Mouse (Mus musculus) neural tube, embryonic 13.5 days (tissue): ENCODE results near the gene Fis1. TPM values are rescaled to one million over a fixed set of nuclear protein-coding genes. Genes with fewer than 3 reads are reported as not detected.
"Not testable (repeated sequence)": the region's sequence is repeated elsewhere in the genome, so short reads cannot be mapped to it uniquely, and the experiment has no call there.

ENCODE experiments used
- ATAC-seq: fragments of 200-750 bp; cut with Nextera tagmentation; 2 replicates; pipeline ENCODE4 v1.8.0; 2017; ENCODE audit warnings: low read depth, mild to moderate bottlenecking, moderate TSS enrichment, moderate library complexity
- H3K27ac ChIP-seq: fragments of 300-500 bp; sonication (generic); replicated peaks from 2 replicates; pipeline ENCODE4 v1.5.1; 2015; ENCODE audit warnings: moderate library complexity, mild to moderate bottlenecking, inconsistent platforms
- H3K27me3 ChIP-seq: fragments of 300-500 bp; sonication (generic); 2 replicates; pipeline ENCODE4 v1.6.1; 2015; ENCODE audit warnings: mild to moderate bottlenecking, inconsistent platforms
- H3K36me3 ChIP-seq: fragments of 300-500 bp; sonication (generic); 2 replicates; pipeline ENCODE4 v1.6.1; 2015; ENCODE audit warnings: mild to moderate bottlenecking, inconsistent platforms
- H3K4me1 ChIP-seq: fragments of 300-500 bp; sonication (generic); replicated peaks from 2 replicates; pipeline ENCODE4 v1.6.1; 2015; ENCODE audit warnings: inconsistent platforms
- H3K4me2 ChIP-seq: fragments of 300-500 bp; sonication (generic); 2 replicates; pipeline ENCODE4 v1.6.1; 2015; ENCODE audit warnings: inconsistent platforms, mild to moderate bottlenecking, moderate library complexity
- H3K4me3 ChIP-seq: fragments of 300-500 bp; sonication (generic); 2 replicates; pipeline ENCODE4 v1.5.1; 2015; ENCODE audit warnings: mild to moderate bottlenecking, inconsistent platforms
- H3K9ac ChIP-seq: fragments of 300-500 bp; sonication (generic); 2 replicates; pipeline ENCODE4 v1.6.1; 2015; ENCODE audit warnings: moderate library complexity, mild to moderate bottlenecking, inconsistent platforms
- H3K9me3 ChIP-seq: fragments of 300-500 bp; sonication (generic); 2 replicates; pipeline ENCODE4 v1.6.1; 2016; ENCODE audit warnings: inconsistent platforms
- WGBS: fragments of 180-500 bp; shearing (Covaris S2); methylation state at CpG from one replicate; pipeline ENCODE4 v1.1.7; 2015; 5-methylcytosine and 5-hydroxymethylcytosine counted together
- polyA plus RNA-seq: library from polyadenylated mRNA; unstranded; fragments of >200 nt; fragmentation: Nextera tagmentation; extraction: Ambion mirVana; gene quantifications from 2 replicates; pipeline ENCODE4 v1.2.1, GENCODE M21; 2015

Gene Fis1
- polyA plus RNA-seq, 1 experiment from 2014 or later: 376 TPM

DNA sequence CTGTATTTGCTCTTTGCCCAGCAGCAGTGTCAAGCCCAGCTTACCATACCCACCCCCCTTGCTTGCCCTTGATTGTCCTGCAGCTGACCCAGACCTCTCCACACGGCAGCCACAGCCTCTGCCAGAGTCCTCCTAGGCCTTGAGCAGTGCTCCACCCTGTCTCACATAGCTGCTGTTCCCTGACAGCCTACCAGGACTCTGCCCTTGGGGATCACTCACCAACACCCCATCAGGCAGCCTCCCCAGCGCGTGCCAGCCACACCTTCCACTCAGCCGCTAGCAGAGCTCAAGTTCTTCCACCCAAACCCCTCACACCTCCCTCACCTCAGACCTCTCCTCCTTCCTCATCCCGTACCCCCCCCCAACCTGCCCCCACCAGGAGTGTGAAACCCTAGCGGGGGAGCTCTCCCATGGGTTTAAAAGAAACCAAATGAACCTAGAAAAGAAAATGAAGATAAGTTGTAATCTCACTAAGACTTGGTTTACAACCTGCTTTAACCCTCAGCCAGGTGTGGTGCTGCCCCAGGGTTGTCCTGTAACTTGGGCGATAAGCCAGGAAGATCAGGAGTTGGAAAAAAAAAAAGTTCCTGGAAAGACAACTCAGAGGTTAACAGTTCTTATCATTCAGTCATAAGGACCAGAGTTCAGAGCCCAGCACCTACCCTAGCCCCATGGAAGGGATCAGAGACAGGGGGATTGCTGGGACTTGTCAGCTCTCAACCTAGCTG is 29.2 kb upstream of the Fis1 start:
- no peak overlapping the region for H3K4me3 ChIP-seq
- H3K36me3 ChIP-seq: no peaks in the 10 kb centered on the region
- no peak for ATAC-seq
- no peak overlapping the region for H3K27ac ChIP-seq
- H3K9me3 ChIP-seq: no peaks in the 10 kb centered on the region
- H3K4me2 ChIP-seq: no peak overlapping the region
- no peak overlapping the region for H3K9ac ChIP-seq
- 78% methylated on average over 7 of the region's 7 CpGs for WGBS
- H3K27me3 ChIP-seq: no peaks in the 10 kb centered on the region
- peaks cover 7% of the 10 kb centered on the region for H3K4me1 ChIP-seq

DNA sequence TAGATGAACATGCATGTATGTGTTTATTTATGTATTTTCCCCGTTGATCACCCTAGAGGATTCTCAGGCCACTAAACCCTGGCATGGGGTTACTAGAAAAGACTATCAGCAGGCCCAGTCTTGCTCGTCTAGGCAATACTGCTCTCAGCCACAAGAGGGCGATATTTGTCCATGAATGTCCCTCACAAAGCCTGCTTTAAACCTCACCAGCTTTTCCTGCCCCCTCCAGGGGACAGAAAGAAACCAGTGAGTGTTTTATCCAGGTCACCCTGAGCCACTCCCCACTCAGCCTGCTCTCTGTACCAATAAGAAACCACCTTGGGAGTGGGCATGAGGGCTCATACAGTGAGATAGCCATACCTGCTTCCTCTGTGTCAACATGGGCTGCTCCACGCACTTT is 24.0 kb upstream of the Fis1 start:
- Histone ChIP-seq H3K9ac (no peak overlapping the region), H3K27me3 (no peaks in the 10 kb centered on the region)

DNA sequence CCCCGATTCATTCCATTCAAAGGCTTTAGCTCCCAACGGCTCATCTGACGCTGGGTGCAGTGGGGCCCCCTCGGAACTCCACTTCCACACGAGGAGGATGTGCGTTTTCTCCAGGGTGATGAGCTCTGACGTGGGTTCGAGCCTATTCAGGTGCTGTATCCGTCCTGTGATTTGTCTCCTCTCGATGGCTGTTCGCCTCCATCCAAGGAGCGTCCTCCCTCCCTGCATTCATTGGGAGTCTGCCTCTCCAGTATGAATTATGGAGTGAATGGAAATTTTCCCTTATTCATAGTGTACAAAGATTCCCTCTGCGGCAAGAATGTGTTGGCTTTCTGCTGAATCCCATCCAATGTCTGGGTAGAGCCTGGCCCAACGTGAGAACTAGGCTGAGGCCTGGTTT is 21.2 kb upstream of the Fis1 start:
- Histone ChIP-seq H3K4me1 (peaks cover 3% of the 10 kb centered on the region; the same call in 1 of the 2 replicates), H3K9ac (no peak overlapping the region), H3K36me3 (no peaks in the 10 kb centered on the region), H3K27ac (no peak overlapping the region), H3K4me3 (no peak overlapping the region), H3K27me3 (no peaks in the 10 kb centered on the region), H3K4me2 (no peak overlapping the region), H3K9me3 (no peaks in the 10 kb centered on the region)
- 69% methylated on average over 14 of the region's 14 CpGs for WGBS
- ATAC-seq: no peak

More for the DNA sequence above, 24.0 kb upstream of the Fis1 start:
- Histone ChIP-seq H3K9me3 (no peaks in the 10 kb centered on the region), H3K4me2 (no peak overlapping the region), H3K36me3 (no peaks in the 10 kb centered on the region), H3K4me1 (peaks cover 3% of the 10 kb centered on the region; the same call in 1 of the 2 replicates), H3K27ac (no peak overlapping the region), H3K4me3 (no peak overlapping the region)
- ATAC-seq: peak; percentile 74
- WGBS: 21% methylated on average over 4 of the region's 4 CpGs

DNA sequence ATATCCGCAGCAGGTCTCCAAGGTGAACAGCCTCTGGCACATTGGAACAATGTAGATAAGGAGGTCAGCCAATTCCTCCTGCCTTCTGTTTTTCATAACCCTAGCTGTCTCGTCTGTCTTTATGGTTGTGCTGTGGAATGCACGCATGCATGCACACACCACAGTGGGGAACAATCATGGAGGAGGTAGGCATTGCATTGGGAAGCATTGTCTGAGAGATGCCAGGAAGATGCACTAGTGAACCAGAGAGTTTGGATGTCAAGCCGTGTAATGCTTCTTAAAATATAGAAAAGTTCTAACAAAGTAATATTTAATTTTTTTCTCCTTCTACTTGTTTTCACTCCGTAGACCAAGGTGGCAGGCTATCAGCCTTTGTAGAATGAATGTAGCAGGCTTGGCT is 20.1 kb upstream of the Fis1 start:
- Histone ChIP-seq H3K4me2 (no peak overlapping the region), H3K4me3 (no peak overlapping the region), H3K36me3 (no peaks in the 10 kb centered on the region), H3K4me1 (peaks cover 3% of the 10 kb centered on the region; the same call in 1 of the 2 replicates), H3K27ac (no peak overlapping the region), H3K27me3 (no peaks in the 10 kb centered on the region), H3K9me3 (no peaks in the 10 kb centered on the region), H3K9ac (no peak overlapping the region)
- WGBS: 89% methylated on average over 5 of the region's 5 CpGs
- no peak for ATAC-seq

DNA sequence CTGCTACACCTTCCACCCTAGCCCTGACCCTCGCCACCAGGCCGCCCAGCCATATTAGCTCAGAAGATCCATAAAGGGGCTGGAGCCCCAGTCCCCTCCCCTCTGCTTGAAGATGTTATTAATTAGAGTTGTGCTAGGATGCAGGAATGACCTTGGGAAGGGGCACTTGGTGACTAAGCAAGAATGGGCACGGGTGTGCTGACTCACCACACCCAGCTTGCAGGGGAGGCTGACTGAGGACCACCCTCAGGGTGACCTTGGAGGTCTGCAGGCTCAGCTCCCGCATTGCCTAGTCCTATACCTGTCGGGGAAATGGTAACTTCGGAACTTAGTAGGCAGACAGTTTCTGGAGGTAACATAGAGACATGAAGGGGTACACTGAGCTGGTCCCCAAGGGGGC is 19.1 kb upstream of the Fis1 start:
- WGBS: 91% methylated on average over 6 of the region's 6 CpGs
- Histone ChIP-seq H3K4me1 (peaks cover 3% of the 10 kb centered on the region; the same call in 1 of the 2 replicates), H3K4me2 (no peak overlapping the region), H3K27me3 (no peaks in the 10 kb centered on the region), H3K36me3 (no peaks in the 10 kb centered on the region), H3K27ac (no peak overlapping the region), H3K9ac (no peak overlapping the region), H3K4me3 (no peak overlapping the region), H3K9me3 (no peaks in the 10 kb centered on the region)
- no peak for ATAC-seq

DNA sequence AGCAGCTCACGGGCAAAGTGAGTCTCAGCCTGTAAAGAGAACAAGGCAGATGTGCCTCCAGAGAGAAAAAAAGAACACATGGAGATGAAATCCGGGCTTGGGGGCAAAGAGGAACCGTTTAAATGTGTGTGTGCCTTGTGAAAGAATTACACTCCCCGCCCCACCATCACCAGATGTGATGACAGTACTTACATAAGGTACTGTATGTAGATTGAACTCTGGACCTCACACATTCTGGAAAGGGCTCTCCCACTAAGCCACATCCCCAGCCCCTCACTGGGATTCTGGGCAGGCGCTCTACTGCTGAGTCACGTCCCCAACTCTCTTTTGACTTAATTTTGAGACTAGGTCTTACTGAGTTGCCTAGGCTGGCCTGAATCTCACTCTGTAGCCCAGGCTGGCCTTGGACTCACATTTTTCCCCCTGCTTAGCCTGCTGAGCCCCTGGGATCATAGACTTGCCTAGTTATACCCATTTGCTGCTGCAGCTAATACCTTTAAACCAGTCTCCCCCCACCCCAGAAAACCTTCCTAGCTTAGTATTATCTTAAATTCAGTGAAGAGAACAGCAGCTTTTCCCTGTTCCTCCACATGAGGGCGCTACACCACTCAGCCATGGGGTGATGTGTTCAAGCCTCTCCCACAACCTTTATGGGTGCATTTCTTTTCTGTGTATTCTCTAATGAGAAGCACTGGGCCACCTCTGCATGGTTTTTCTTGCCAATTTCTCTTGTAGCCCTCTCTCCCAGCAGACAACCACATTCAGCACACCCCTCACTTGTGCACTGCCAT is 17.0 kb upstream of the Fis1 start:
- Histone ChIP-seq H3K4me1 (no peaks in the 10 kb centered on the region), H3K27me3 (no peaks in the 10 kb centered on the region), H3K4me3 (no peak overlapping the region), H3K4me2 (no peak overlapping the region), H3K36me3 (no peaks in the 10 kb centered on the region), H3K27ac (no peak overlapping the region), H3K9ac (no peak overlapping the region), H3K9me3 (0 out of 2 replicates have a peak, but pooled peaks cover 3% of the 10 kb centered on the region)
- no peak for ATAC-seq
- 65% methylated on average over 7 of the region's 7 CpGs for WGBS

DNA sequence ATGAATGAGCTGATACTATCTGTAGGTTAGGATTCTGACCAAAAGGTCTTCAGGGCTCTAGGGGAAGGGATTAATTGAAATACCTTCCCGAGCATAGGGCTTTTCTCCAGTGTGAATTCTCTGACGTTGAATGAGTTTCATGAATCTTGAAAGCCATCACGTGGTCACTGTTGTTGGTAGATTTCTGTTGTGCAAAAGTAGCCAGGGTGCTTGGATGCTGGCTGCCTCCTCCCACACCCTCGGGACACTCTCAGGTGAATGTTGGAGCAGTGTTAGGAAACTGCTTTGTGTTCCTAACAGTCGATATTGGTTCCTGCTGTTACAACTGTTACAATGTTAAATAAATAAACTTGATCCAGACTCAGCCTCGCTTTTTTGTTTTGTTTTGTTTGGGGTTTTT is 16.3 kb upstream of the Fis1 start:
- ATAC-seq: no peak
- 0 out of 2 replicates have a peak, but pooled peaks cover 3% of the 10 kb centered on the region for H3K9me3 ChIP-seq
- H3K36me3 ChIP-seq: no peaks in the 10 kb centered on the region
- H3K4me3 ChIP-seq: no peak overlapping the region
- H3K4me2 ChIP-seq: no peak overlapping the region
- H3K9ac ChIP-seq: no peak overlapping the region
- H3K4me1 ChIP-seq: no peaks in the 10 kb centered on the region
- WGBS: 86% methylated on average over 6 of the region's 6 CpGs
- no peaks in the 10 kb centered on the region for H3K27me3 ChIP-seq
- H3K27ac ChIP-seq: no peak overlapping the region

DNA sequence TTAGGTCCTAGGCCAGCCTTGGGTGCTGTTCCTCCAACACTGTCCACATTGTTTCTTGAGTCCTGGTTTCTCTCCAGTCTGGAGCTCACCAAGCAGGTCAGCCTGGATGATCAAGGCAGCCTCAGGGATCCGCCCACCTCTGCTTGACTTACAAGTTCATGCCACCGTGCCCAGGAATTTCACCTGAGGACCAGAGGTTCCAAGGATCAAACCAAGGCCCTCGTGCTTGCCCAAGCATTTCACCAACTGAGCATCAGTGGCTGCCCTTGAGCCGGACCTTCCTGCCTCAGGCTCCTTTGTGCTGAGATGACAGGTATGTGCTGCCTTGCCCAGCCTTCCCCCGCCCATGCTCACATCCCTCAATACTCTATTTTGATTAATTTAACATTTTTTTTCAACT is 15.5 kb upstream of the Fis1 start:
- no peak overlapping the region for H3K4me3 ChIP-seq
- H3K4me2 ChIP-seq: no peak overlapping the region
- 93% methylated on average over 5 of the region's 5 CpGs for WGBS
- H3K36me3 ChIP-seq: no peaks in the 10 kb centered on the region
- ATAC-seq: no peak
- H3K9ac ChIP-seq: no peak overlapping the region
- H3K27ac ChIP-seq: no peak overlapping the region
- no peaks in the 10 kb centered on the region for H3K27me3 ChIP-seq
- H3K9me3 ChIP-seq: 0 out of 2 replicates have a peak, but pooled peaks cover 3% of the 10 kb centered on the region
- no peaks in the 10 kb centered on the region for H3K4me1 ChIP-seq

DNA sequence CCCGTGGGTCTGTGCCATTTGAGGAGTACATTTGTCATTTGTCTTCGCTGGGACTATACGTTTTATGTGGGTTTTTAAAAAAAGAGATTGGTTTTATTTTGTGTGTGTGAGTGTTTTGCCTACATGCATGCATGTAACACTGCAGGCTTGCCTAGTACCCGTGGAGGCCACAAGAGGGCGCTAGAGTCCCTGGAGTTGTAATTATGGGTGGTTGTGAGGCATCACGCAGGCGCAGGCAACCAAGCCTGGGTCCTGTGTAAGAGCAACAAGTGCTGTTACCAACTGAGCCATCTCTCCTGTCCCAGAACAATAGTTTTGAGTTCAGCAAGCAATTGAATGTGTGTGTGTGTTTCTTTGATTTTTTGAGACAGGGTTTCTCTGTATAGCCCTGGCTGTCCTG is 13.8 kb upstream of the Fis1 start:
- Histone ChIP-seq H3K4me3 (no peak overlapping the region), H3K27me3 (no peaks in the 10 kb centered on the region), H3K9ac (no peak overlapping the region), H3K36me3 (no peaks in the 10 kb centered on the region), H3K27ac (no peak overlapping the region), H3K4me1 (no peaks in the 10 kb centered on the region), H3K4me2 (no peak overlapping the region), H3K9me3 (0 out of 2 replicates have a peak, but pooled peaks cover 3% of the 10 kb centered on the region)
- WGBS: 65% methylated on average over 7 of the region's 7 CpGs
- no peak for ATAC-seq

DNA sequence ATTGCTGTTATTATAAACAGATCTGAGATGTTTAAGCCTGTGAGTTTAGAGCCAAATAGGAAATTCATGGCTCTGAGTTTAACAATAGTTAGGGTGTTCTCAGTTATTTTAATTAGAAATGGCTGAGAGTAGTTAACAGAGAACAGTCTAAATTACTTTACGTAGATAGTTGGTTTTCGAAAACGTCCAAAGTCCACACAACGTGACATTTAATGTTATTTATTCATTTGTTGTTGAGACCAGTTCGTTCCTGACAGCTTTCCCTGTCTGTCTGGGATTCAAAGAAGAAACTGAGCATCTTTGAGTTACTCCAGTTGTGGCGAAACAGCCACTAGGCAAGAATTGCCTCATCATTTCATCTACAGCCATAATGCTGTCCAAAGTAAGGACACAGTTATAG is 13.0 kb upstream of the Fis1 start:
- H3K9ac ChIP-seq, H3K4me3 ChIP-seq, H3K9me3 ChIP-seq, H3K27me3 ChIP-seq, H3K27ac ChIP-seq, H3K4me2 ChIP-seq, H3K4me1 ChIP-seq, H3K36me3 ChIP-seq, ATAC-seq: not testable (repeated sequence)
- 90% methylated on average over 6 of the region's 6 CpGs for WGBS

DNA sequence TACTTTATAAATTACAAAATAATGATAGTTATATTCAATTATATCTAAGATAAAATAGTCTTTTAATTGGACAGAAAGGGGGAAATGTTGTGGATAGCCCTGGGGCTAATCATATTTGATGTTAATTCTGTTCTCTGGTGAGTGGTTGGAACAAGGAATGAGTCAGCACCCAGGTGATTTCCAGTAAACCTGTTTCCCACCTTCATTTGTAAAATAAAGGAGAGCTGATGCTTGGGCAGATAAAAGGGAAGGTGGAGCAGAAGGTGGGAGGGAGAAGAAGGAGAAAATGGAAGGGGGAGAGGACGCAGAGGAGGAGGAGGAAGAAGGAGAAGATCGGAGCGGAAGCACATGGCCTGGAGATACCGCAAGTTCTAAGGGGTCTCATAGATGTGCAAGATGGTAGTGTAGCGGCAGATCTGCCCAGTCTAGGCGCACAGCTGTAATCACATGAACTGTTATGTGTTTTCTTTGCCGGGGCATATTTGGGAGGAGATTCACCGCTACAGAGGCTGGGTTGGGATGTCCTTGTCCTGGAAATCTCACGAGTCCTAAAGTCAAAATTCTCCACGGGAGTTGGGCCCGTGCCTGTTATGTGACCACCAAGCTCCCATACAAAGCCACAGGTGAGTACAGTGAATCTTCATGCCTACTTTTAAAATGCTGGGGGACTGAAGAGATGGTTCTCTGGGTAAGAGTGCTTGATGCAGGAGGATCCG is 12.1 kb upstream of the Fis1 start:
- Histone ChIP-seq H3K27me3 (no peaks in the 10 kb centered on the region), H3K9me3 (0 out of 2 replicates have a peak, but pooled peaks cover 3% of the 10 kb centered on the region), H3K36me3 (no peaks in the 10 kb centered on the region), H3K27ac (no peak overlapping the region), H3K9ac (no peak overlapping the region), H3K4me1 (no peaks in the 10 kb centered on the region), H3K4me2 (no peak overlapping the region), H3K4me3 (no peak overlapping the region)
- WGBS: 91% methylated on average over 12 of the region's 12 CpGs
- ATAC-seq: no peak

DNA sequence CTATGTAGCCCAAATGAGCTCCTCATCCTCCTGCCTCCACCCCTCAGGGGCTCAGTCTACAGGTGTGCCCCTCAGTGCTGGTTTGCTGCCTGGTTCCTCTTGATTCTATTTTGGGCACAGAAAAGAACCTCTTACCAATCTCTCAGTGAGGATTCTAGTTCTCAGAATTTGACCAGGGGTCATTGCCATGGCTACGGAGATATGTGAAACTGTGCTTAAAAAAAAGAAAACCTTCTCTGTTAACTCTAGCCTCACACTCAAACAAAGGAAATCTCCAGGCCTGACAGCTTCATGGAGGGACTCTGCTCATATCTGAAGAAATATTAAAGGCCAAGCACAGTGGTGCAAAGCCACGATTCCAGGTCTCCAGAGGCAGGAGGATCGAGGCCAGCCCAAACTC is 10.3 kb upstream of the Fis1 start:
- Histone ChIP-seq H3K36me3 (no peaks in the 10 kb centered on the region), H3K4me1 (no peaks in the 10 kb centered on the region), H3K9ac (no peak overlapping the region), H3K9me3 (0 out of 2 replicates have a peak, but pooled peaks cover 3% of the 10 kb centered on the region), H3K27ac (no peak overlapping the region), H3K27me3 (no peaks in the 10 kb centered on the region), H3K4me2 (no peak overlapping the region), H3K4me3 (no peak overlapping the region)
- 86% methylated on average over 3 of the region's 3 CpGs for WGBS
- ATAC-seq: no peak
